Mouse (Mus musculus) G1E-ER4 (cell line): ENCODE results near the gene Xrcc6. TPM values are rescaled to one million over a fixed set of nuclear protein-coding genes. Genes with fewer than 3 reads are reported as not detected.

Experiments
- GATA1 ChIP-seq: IDR thresholded peaks from one replicate; pipeline ENCODE4 v1.8.0; 2012; ENCODE audit warnings: low read length, inconsistent platforms
- polyA plus RNA-seq: library from polyadenylated mRNA; stranded (reverse); fragments of >175 nt; gene quantifications from 2 replicates; pipeline ENCODE4 v1.2.3, GENCODE M21; 2012

Gene Xrcc6
- polyA plus RNA-seq, 1 experiment = 8.4 TPM

DNA sequence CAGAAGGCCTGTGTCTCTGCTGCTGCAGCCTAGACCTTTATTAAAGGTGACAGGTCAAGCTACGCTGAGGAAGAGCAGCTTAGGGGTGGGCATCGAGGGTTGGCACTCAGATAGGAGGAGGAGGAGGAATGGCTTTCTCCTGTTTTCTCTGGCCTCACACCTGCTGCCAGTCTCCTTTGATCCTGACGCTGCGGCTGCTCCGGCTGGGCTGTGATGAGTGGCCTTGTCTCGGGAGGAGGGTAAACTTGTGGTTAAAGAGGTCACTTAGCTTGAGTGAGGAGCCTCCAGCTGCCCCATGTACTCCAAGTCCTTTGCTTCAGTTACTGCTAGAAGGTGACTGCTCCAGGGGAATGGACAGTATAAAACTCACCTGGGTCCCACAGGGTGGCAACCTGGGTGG is 6.4 kb downstream of the Xrcc6 start:
- TF ChIP-seq GATA1 = no peak

- TF ChIP-seq GATA1 = no peak
Measured at GRCm38 (mm10) chr15:82004257-82004656, 16.6 kb downstream of the Xrcc6 start.

DNA sequence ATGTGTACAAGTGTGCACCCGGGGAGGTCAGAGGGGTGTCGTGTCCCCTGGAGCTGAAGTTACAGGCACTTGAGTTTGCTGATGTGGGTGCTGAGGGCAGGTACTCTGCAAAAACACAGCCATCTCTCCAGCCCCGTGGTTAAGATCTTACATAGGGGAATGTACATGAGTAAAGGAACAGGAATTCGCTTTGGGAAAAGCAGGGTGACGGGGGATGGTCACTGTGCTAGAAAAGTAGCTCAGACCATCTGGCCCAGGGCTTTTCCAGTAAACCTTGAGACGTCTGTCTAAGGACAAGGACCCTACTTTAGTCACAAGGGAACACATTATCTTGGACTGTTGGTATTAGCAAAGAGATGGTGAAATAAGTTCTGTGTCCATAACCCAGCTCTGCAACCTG is 24.3 kb downstream of the Xrcc6 start:
- TF ChIP-seq GATA1 = no peak

- no peak for TF ChIP-seq GATA1
Measured at GRCm38 (mm10) chr15:82014745-82015391, 27.2 kb downstream of the Xrcc6 start.

DNA sequence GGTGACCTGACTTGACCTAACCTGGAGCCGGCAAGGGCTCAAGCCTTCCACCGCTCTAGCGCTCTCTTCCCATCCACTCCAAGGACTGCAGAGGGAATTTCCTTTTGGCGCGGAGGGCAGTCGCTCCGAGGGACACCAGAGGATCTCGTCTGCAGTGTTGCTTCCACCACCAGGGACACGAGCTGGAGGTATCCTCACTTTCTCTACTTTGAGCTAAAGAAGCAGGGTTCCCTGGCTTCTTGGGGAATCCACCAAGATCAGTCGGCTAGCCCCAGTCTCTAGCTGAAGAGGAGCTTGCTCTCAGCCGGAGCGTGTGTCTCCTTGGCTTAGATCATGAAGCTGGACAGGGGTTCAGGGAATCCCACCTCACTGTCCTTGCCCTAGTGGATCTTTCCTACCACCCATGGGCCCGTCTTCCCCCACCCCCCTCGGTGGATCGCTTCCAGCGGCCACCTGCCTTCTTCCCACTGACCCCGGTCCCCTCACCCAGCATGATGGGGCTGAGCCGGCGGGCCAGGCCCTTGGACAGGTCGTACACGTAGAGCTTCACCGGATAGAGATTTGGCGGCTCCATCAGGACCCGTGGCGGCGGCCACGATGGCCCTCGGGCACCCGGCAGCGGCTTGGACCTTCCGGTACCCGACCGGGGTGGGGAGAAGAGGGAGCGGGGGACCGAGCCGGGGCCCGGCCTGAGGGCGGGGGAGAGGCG is 27.9 kb downstream of the Xrcc6 start:
- no peak for TF ChIP-seq GATA1

GRCm38 (mm10) chr15:82016101-82016808 is 28.6 kb downstream of the Xrcc6 start:
- no peak for TF ChIP-seq GATA1

DNA sequence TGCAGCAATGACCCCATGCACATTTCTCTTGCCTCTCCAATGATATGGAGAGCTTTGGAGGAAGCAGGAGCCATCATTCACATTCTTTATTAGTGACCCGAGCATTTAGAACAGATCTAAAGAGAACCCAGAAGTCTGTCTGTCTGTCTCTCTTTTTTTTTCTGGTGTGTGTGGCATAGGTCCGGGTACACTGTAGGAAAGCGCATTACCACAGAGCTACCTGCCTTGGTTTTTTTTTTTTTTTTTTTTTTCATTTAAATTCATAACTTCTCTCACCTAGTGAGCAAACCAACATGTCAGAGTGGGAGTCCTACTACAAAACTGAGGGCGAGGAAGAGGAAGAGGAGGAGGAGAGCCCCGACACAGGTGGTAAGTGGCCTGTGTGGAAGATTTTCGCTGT is 29.2 kb downstream of the Xrcc6 start:
- no peak for TF ChIP-seq GATA1

DNA sequence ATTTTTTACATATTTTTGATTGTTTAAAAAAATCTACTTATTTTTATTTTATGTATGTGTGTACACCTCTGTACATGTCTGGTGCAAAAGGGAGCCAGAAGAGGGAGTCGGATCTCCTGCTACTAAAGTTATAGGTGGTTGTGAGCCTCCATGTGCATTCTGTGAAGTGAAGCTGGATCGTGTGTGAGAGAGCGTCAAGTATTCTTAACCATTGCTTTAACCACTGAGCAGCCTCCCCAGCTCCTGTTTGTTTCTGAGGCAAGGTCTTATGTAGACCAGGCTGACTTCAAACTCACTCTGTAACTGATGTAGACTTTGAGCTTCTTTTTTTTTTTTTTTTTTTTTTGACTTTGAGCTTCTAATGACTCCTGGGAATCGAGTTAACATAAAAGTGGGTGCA is 29.8 kb downstream of the Xrcc6 start:
- TF ChIP-seq GATA1 = no peak

GRCm38 (mm10) chr15:82019288-82019687 is 31.7 kb downstream of the Xrcc6 start:
- TF ChIP-seq GATA1 = no peak

DNA sequence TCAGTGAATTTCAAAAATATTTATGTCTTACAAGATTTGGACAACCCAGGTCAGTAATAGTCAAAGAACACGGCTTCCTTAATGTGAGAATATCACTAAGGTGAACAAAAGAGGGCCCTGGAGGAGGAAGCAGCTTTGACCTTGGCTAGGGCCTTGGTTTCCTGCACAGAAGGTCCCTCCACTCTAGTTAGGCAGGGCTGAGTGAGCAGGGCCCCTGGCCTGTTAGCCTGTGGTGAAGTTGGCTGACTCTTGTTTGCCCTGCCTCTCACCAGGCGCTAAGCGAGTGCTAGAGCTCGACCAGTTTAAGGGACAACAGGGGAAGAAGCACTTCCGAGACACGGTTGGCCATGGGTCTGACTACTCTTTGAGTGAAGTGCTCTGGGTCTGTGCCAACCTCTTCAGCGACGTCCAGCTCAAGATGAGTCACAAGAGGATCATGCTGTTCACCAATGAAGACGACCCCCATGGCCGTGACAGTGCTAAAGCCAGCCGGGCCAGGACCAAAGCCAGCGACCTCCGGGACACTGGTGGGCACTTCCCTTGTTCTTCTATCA is 35.0 kb downstream of the Xrcc6 start:
- no peak for TF ChIP-seq GATA1

GRCm38 (mm10) chr15:82023965-82024635 is 36.5 kb downstream of the Xrcc6 start:
- TF ChIP-seq GATA1 = no peak

GRCm38 (mm10) chr15:82027276-82027675 is 39.6 kb downstream of the Xrcc6 start:
- TF ChIP-seq GATA1 = no peak

DNA sequence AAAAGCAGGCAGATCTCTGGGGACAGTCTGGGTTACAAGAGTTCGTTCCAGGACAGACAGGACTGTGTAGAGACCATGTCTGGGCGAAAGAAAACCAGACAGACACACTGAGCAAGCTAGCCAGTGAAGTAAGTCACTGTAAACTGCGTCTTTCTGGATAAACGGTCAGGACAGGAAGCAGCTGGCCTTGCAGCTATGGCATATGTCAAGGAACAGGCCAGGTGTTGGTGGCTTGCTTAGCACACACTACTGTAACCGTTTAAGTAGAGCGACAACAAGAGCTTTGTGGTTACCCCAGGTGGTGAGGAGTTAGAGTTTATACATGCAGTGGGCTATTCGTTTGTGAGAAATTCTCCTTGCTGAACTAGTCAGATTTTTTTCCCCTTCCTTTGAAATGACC is 40.1 kb downstream of the Xrcc6 start:
- no peak for TF ChIP-seq GATA1

DNA sequence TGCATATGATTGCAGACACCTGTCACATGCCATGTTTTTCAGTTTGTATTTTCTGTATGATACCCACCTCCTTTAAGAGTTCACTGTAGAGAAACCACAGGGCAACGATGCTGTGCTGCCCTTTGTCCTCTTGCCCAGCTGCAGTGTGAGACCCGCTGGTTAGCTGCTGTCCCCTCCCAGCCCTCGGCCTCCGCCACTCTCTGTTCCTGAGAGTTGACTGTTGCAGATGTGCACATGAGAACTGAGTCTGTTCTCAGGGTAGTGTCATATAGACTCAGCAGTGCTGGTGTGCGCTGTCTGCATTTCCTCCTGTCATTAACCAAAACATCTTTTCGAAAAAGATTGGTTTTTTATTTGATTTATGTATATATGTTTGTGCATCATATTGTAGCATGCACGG is 44.8 kb downstream of the Xrcc6 start:
- TF ChIP-seq GATA1 = no peak

DNA sequence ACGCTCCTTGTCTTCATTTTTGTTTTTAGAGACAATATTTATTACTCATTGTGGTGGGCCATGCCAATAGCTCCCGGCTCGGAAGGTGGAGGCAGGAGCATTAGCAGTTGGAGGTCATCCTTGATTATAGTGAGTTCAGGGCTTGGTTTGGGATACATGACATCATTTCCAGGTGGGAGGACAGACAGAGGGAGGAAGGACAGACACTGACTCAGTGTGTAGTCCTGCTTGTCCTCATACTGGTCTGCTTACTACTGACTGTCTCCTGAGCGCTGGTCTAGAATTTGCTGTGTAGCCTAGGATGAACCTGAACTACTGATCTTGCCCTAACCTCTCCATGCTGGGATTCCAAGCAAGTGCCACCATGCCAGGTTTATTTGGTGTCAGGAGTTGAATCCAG is 46.1 kb downstream of the Xrcc6 start, which contains the start of gene Desi1:
Desi1 (minus strand) TSS at position 101 of the 400 bp plus-strand sequence.
- no peak for TF ChIP-seq GATA1
